Mouse (Mus musculus) hindbrain, embryonic 12.5 days (tissue): ENCODE measurements around the gene Cemip. TPM values are rescaled to one million over a fixed set of nuclear protein-coding genes. Genes with fewer than 3 reads are reported as not detected.
A peak's percentile ranks its signal among the peaks of the same experiment; 100 is the strongest.
"Not testable (repeated sequence)": the region's sequence is repeated elsewhere in the genome, so short reads cannot be mapped to it uniquely, and the experiment has no call there.

Experiments used
- ATAC-seq: fragments of 200-750 bp; cut with Nextera tagmentation; 2 replicates; pipeline ENCODE4 v1.8.0; 2017; ENCODE audit warnings: moderate TSS enrichment; ENCODE audit not compliant: low FRiP score
- H3K27ac ChIP-seq: fragments of 300-500 bp; sonication (generic); 2 replicates; pipeline ENCODE4 v1.5.1; 2016; ENCODE audit warnings: mild to moderate bottlenecking
- H3K27me3 ChIP-seq: fragments of 300-500 bp; sonication (generic); 2 replicates; pipeline ENCODE4 v1.6.1; 2016; ENCODE audit warnings: mild to moderate bottlenecking
- H3K36me3 ChIP-seq: fragments of 300-500 bp; sonication (generic); 2 replicates; pipeline ENCODE4 v1.6.1; 2016; ENCODE audit warnings: mild to moderate bottlenecking
- H3K4me1 ChIP-seq: fragments of 300-500 bp; sonication (generic); 2 replicates; pipeline ENCODE4 v1.6.1; 2016
- H3K4me2 ChIP-seq: fragments of 300-500 bp; sonication (generic); replicated peaks from 2 replicates; pipeline ENCODE4 v1.6.1; 2016; ENCODE audit warnings: mild to moderate bottlenecking
- H3K4me3 ChIP-seq: fragments of 300-500 bp; sonication (generic); 2 replicates; pipeline ENCODE4 v1.5.1; 2016; ENCODE audit warnings: mild to moderate bottlenecking
- H3K9ac ChIP-seq: fragments of 300-500 bp; sonication (generic); 2 replicates; pipeline ENCODE4 v1.6.1; 2016; ENCODE audit warnings: mild to moderate bottlenecking, moderate library complexity
- H3K9me3 ChIP-seq: fragments of 300-500 bp; sonication (generic); replicated peaks from 2 replicates; pipeline ENCODE4 v1.6.1; 2016; ENCODE audit warnings: mild to moderate bottlenecking
- WGBS: fragments of 180-500 bp; shearing (Covaris S2); methylation state at CpG from one replicate; pipeline ENCODE4 v1.1.7; 2016; 5-methylcytosine and 5-hydroxymethylcytosine counted together
- polyA plus RNA-seq: library from polyadenylated mRNA; unstranded; fragments of >200 nt; fragmentation: Nextera tagmentation; extraction: Ambion mirVana; gene quantifications from 2 replicates; pipeline ENCODE4 v1.2.1, GENCODE M21; 2016

Gene Cemip
- polyA plus RNA-seq, result 0.85 and 1.1 TPM in 2 replicates

GRCm38 (mm10) chr7:84086039-84086829, at the start of gene Cemip:
TSS of gene Cemip (minus strand) at chr7:84086502.
- Histone ChIP-seq H3K9me3 (no peaks in the 10 kb centered on the region), H3K4me2 (peak within 1 kb of the TSS; percentile 75), H3K27me3 (peaks cover 40% of the 10 kb centered on the region), H3K4me3 (peak within 1 kb of the TSS; percentile 46), H3K27ac (no peak within 1 kb of the TSS), H3K4me1 (peaks cover 12% of the 10 kb centered on the region), H3K9ac (peak within 1 kb of the TSS; percentile 59), H3K36me3 (no peaks in the 10 kb centered on the region)
- WGBS, result under 1% methylated on average over 54 of the region's 54 CpGs
- peak; percentile 89 for ATAC-seq

- 81% methylated on average over 1 of the region's 1 CpGs for WGBS
- no peak for ATAC-seq
Observed at GRCm38 (mm10) chr7:84132704-84133103, 46.4 kb upstream of the Cemip start.

GRCm38 (mm10) chr7:84131736-84132135, 45.4 kb upstream of the Cemip start:
- no peak overlapping the region for H3K4me2 ChIP-seq
- H3K4me3 ChIP-seq, result no peak overlapping the region
- no peaks in the 10 kb centered on the region for H3K9me3 ChIP-seq
- no peak overlapping the region for H3K9ac ChIP-seq
- peaks cover 12% of the 10 kb centered on the region; the same call in 1 of the 2 replicates for H3K4me1 ChIP-seq
- H3K27ac ChIP-seq, result no peak overlapping the region
- no peak for ATAC-seq
- 94% methylated on average over 4 of the region's 4 CpGs for WGBS
- no peaks in the 10 kb centered on the region for H3K27me3 ChIP-seq
- no peaks in the 10 kb centered on the region for H3K36me3 ChIP-seq

More at GRCm38 (mm10) chr7:84132704-84133103, 46.4 kb upstream of the Cemip start:
- Histone ChIP-seq H3K4me3 (no peak overlapping the region), H3K4me1 (peaks cover 13% of the 10 kb centered on the region; the same call in 1 of the 2 replicates), H3K9ac (no peak overlapping the region), H3K36me3 (no peaks in the 10 kb centered on the region), H3K27ac (no peak overlapping the region), H3K27me3 (no peaks in the 10 kb centered on the region), H3K9me3 (no peaks in the 10 kb centered on the region), H3K4me2 (no peak overlapping the region)

- WGBS, result 71% methylated on average over 8 of the region's 8 CpGs
- Histone ChIP-seq H3K27ac (no peak overlapping the region; the same call in 1 of the 2 replicates), H3K9ac (no peak overlapping the region), H3K4me1 (peaks cover 12% of the 10 kb centered on the region; the same call in 1 of the 2 replicates), H3K9me3 (no peaks in the 10 kb centered on the region), H3K36me3 (no peaks in the 10 kb centered on the region), H3K4me3 (no peak overlapping the region), H3K4me2 (no peak overlapping the region), H3K27me3 (no peaks in the 10 kb centered on the region)
- no peak for ATAC-seq
Observed at GRCm38 (mm10) chr7:84128661-84129060, 42.4 kb upstream of the Cemip start.

- no peaks in the 10 kb centered on the region for H3K27me3 ChIP-seq
- H3K9ac ChIP-seq, result no peak overlapping the region
- H3K9me3 ChIP-seq, result no peaks in the 10 kb centered on the region
- no peak overlapping the region for H3K4me2 ChIP-seq
- no peak for ATAC-seq
- 88% methylated on average over 1 of the region's 1 CpGs for WGBS
- H3K27ac ChIP-seq, result no peak overlapping the region
- no peaks in the 10 kb centered on the region for H3K36me3 ChIP-seq
- peaks cover 27% of the 10 kb centered on the region for H3K4me1 ChIP-seq
- no peak overlapping the region for H3K4me3 ChIP-seq
Observed at GRCm38 (mm10) chr7:84125730-84126129, 39.4 kb upstream of the Cemip start.

- not testable (repeated sequence) for H3K9ac ChIP-seq, H3K36me3 ChIP-seq, H3K27me3 ChIP-seq, H3K4me2 ChIP-seq, H3K27ac ChIP-seq, H3K4me3 ChIP-seq, ATAC-seq, H3K9me3 ChIP-seq
- 94% methylated on average over 4 of the region's 4 CpGs for WGBS
- H3K4me1 ChIP-seq, result peaks cover 38% of the 10 kb centered on the region
Observed at GRCm38 (mm10) chr7:84123651-84124050, 37.3 kb upstream of the Cemip start.

DNA sequence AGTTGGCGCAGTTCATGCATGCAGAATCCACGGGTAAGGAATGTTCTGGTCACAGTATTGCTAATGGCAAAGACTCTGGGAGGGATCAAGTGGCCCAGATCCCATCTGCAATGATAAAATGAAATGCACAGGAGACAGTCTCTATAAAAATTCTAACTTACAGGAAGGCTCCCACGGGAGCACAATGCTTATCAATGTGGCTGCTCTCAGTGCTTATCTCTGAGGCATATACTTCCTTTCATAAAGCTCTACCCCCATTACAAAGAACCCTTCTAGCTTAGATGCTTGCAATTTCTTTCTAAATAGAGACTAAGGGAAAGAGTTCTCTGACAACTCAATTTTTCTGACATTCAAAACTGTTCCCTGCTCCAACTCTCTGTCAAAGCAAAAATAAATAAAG, 35.5 kb upstream of the Cemip start:
- Histone ChIP-seq H3K9me3 (no peaks in the 10 kb centered on the region), H3K4me1 (peaks cover 42% of the 10 kb centered on the region), H3K9ac (no peak overlapping the region), H3K27ac (no peak overlapping the region), H3K36me3 (no peaks in the 10 kb centered on the region), H3K4me3 (no peak overlapping the region), H3K27me3 (no peaks in the 10 kb centered on the region), H3K4me2 (no peak overlapping the region)
- no peak for ATAC-seq
- WGBS, result 86% methylated on average over 3 of the region's 3 CpGs

GRCm38 (mm10) chr7:84120142-84120760, 33.9 kb upstream of the Cemip start:
- H3K27me3 ChIP-seq, result no peaks in the 10 kb centered on the region
- 72% methylated on average over 5 of the region's 5 CpGs for WGBS
- H3K9me3 ChIP-seq, result no peaks in the 10 kb centered on the region
- H3K4me3 ChIP-seq, result no peak overlapping the region
- H3K36me3 ChIP-seq, result no peaks in the 10 kb centered on the region
- H3K9ac ChIP-seq, result no peak overlapping the region
- no peak for ATAC-seq
- H3K4me2 ChIP-seq, result no peak overlapping the region
- peaks cover 42% of the 10 kb centered on the region for H3K4me1 ChIP-seq
- H3K27ac ChIP-seq, result no peak overlapping the region

GRCm38 (mm10) chr7:84119216-84120105, 33.2 kb upstream of the Cemip start:
- peaks cover 47% of the 10 kb centered on the region for H3K4me1 ChIP-seq
- no peak overlapping the region for H3K4me3 ChIP-seq
- H3K9ac ChIP-seq, result no peak overlapping the region
- no peak overlapping the region for H3K4me2 ChIP-seq
- H3K36me3 ChIP-seq, result no peaks in the 10 kb centered on the region
- peak; percentile 63 for ATAC-seq
- WGBS, result 59% methylated on average over 12 of the region's 12 CpGs
- H3K27ac ChIP-seq, result peak overlapping the region; percentile 55
- no peaks in the 10 kb centered on the region for H3K9me3 ChIP-seq
- H3K27me3 ChIP-seq, result no peaks in the 10 kb centered on the region

- no peak overlapping the region for H3K27ac ChIP-seq
- no peaks in the 10 kb centered on the region for H3K27me3 ChIP-seq
- H3K4me2 ChIP-seq, result no peak overlapping the region
- no peaks in the 10 kb centered on the region for H3K9me3 ChIP-seq
- H3K4me1 ChIP-seq, result peaks cover 62% of the 10 kb centered on the region
- 87% methylated on average over 6 of the region's 6 CpGs for WGBS
- H3K9ac ChIP-seq, result no peak overlapping the region
- H3K36me3 ChIP-seq, result 0 out of 2 replicates have a peak, but pooled peaks cover 5% of the 10 kb centered on the region
- no peak for ATAC-seq
- H3K4me3 ChIP-seq, result no peak overlapping the region
Observed at GRCm38 (mm10) chr7:84117543-84118122, 31.3 kb upstream of the Cemip start.

DNA sequence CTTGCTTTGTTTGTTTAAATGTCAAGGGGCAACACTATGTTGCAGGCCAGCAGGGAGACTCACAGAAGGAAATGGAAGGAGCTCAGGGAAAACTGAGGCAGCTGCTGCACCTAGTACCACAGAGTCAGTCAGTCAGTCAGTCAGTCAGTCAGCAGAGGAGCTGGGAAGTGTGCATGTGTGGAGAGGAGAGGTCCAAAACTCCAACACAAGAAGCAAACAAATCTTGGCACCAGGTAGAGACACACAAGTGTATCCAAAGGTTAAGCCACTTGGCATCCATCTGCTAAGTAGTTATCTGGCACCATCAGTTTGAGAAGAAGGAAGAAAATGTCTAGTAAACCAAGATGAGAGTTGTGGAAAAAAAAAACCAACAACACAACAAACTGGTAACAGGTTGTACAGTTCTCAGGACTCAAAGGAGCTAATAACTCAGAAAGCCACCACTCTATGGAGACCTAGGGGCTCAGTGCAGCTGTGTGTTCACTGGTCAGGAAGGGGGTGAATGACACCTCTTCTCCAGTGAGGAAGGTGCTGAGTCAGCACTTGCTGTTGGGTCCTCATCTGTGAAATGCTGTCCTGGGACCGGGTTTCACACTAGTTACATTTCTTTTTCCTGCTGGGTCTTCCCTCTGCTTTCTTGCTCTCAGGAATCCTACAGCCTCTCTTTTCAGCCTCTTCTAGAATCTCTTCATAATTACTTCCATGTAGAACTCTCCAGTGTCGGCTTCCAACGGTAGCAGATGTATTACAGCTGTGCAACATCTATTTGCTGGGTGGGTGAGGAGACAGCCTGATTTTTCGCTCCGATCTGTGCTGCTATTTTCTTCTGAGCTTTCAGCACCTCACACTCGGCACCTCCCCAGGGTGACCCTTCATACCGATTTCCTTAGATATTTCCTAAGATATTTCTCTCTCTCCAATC, 30.6 kb upstream of the Cemip start:
- 73% methylated on average over 7 of the region's 7 CpGs for WGBS
- no peak for ATAC-seq
- Histone ChIP-seq H3K9me3 (no peaks in the 10 kb centered on the region), H3K9ac (no peak overlapping the region), H3K4me1 (peaks cover 66% of the 10 kb centered on the region), H3K4me2 (no peak overlapping the region), H3K4me3 (no peak overlapping the region), H3K27ac (no peak overlapping the region), H3K27me3 (no peaks in the 10 kb centered on the region), H3K36me3 (0 out of 2 replicates have a peak, but pooled peaks cover 5% of the 10 kb centered on the region)
